Mouse (Mus musculus) spleen, adult 2 months (tissue): ENCODE measurements around the gene Dlgap4. TPM values are rescaled to one million over a fixed set of nuclear protein-coding genes. Genes with fewer than 3 reads are reported as not detected.

ENCODE experiments used
- DNase-seq, 2 experiments: peaks; one replicate each; pipeline versions ENCODE4 v3.0.0 to v3.0.0-alpha.2; 2012 to 2021; ENCODE audit warnings: low spot score in 2 of 2, low read depth in 1 of 2
- H3K27ac ChIP-seq: fragments of 200-500 bp; 2 replicates; pipeline ENCODE4 v1.5.1; 2012; ENCODE audit warnings: low read length, inconsistent platforms; ENCODE audit not compliant: insufficient read depth
- H3K27me3 ChIP-seq: fragments of 200-500 bp; 2 replicates; pipeline ENCODE4 v1.6.1; 2012; ENCODE audit warnings: mild to moderate bottlenecking, moderate library complexity, low read length, inconsistent platforms; ENCODE audit not compliant: control insufficient read depth, insufficient read depth
- H3K36me3 ChIP-seq: fragments of 200-500 bp; 2 replicates; pipeline ENCODE4 v1.6.1; 2012; ENCODE audit warnings: mild to moderate bottlenecking, low read length, inconsistent platforms; ENCODE audit not compliant: control insufficient read depth, insufficient read depth
- H3K4me1 ChIP-seq: fragments of 200-500 bp; 2 replicates; pipeline ENCODE4 v1.6.1; 2011; ENCODE audit warnings: inconsistent platforms; ENCODE audit not compliant: control insufficient read depth, insufficient read depth, insufficient read length
- H3K4me3 ChIP-seq: fragments of 200-500 bp; 2 replicates; pipeline ENCODE4 v1.5.1; 2011; ENCODE audit warnings: mild to moderate bottlenecking, inconsistent platforms; ENCODE audit not compliant: insufficient read depth, insufficient read length; ENCODE audit errors: extremely low read depth
- CTCF ChIP-seq: fragments of 200-500 bp; IDR thresholded peaks from 2 replicates; pipeline ENCODE4 v1.5.1; 2011; ENCODE audit warnings: mild to moderate bottlenecking, inconsistent platforms; ENCODE audit not compliant: insufficient read depth, insufficient read length, insufficient replicate concordance; ENCODE audit errors: extremely low read depth
- POLR2A ChIP-seq: fragments of 200-500 bp; IDR thresholded peaks from 2 replicates; pipeline ENCODE4 v1.6.1; 2011; ENCODE audit warnings: low read depth, low read length, inconsistent platforms
- WGBS: fragments of 180-500 bp; shearing (Covaris S2); methylation state at CpG from one replicate; pipeline ENCODE4 v1.1.7; 2018; 5-methylcytosine and 5-hydroxymethylcytosine counted together
- polyA plus RNA-seq: library from polyadenylated mRNA; depleted of rRNA; stranded (reverse); fragments of >200 nt; gene quantifications from 2 replicates; pipeline ENCODE4 v1.2.3, GENCODE M21; 2012

Gene Dlgap4
- polyA plus RNA-seq, 1 experiment: 61.8 TPM

GRCm38 (mm10) chr2:156764747-156765146 lies 151.2 kb downstream of the Dlgap4 start:
- WGBS: 61% methylated on average over 4 of the region's 4 CpGs
- no peaks in the 10 kb centered on the region for H3K27me3 ChIP-seq
- no peaks in the 10 kb centered on the region for H3K4me1 ChIP-seq
- H3K36me3 ChIP-seq: peaks cover 29% of the 10 kb centered on the region
- H3K4me3 ChIP-seq: no peak overlapping the region
- TF ChIP-seq CTCF: no peak
- no peak for TF ChIP-seq POLR2A
- DNase-seq: no peak
- no peak overlapping the region for H3K27ac ChIP-seq

- H3K27me3 ChIP-seq: no peaks in the 10 kb centered on the region
- no peaks in the 10 kb centered on the region for H3K4me1 ChIP-seq
- no peak for DNase-seq
- peaks cover 28% of the 10 kb centered on the region for H3K36me3 ChIP-seq
- no peak overlapping the region for H3K4me3 ChIP-seq
- 85% methylated on average over 8 of the region's 8 CpGs for WGBS
- no peak overlapping the region for H3K27ac ChIP-seq
- TF ChIP-seq POLR2A: no peak
Observed at GRCm38 (mm10) chr2:156765593-156765992, 152.1 kb downstream of the Dlgap4 start.

GRCm38 (mm10) chr2:156766227-156767019 lies 152.9 kb downstream of the Dlgap4 start:
- Histone ChIP-seq H3K27me3 (no peaks in the 10 kb centered on the region), H3K36me3 (peaks cover 22% of the 10 kb centered on the region), H3K4me1 (no peaks in the 10 kb centered on the region), H3K4me3 (no peak overlapping the region), H3K27ac (no peak overlapping the region)
- no peak for DNase-seq
- no peak for TF ChIP-seq POLR2A
- no peak for TF ChIP-seq CTCF
- WGBS: 43% methylated on average over 10 of the region's 10 CpGs

GRCm38 (mm10) chr2:156767108-156767507 lies 153.6 kb downstream of the Dlgap4 start:
- WGBS: 79% methylated on average over 5 of the region's 5 CpGs
- peaks cover 16% of the 10 kb centered on the region for H3K36me3 ChIP-seq
- no peak for TF ChIP-seq POLR2A
- TF ChIP-seq CTCF: no peak
- no peak for DNase-seq
- no peaks in the 10 kb centered on the region for H3K27me3 ChIP-seq
- no peaks in the 10 kb centered on the region for H3K4me1 ChIP-seq
- H3K4me3 ChIP-seq: no peak overlapping the region
- no peak overlapping the region for H3K27ac ChIP-seq

GRCm38 (mm10) chr2:156769274-156769673 lies 155.8 kb downstream of the Dlgap4 start:
- no peak for DNase-seq
- no peaks in the 10 kb centered on the region for H3K36me3 ChIP-seq
- no peak overlapping the region for H3K4me3 ChIP-seq
- 58% methylated on average over 12 of the region's 12 CpGs for whole genome bisulfite sequencing
- no peaks in the 10 kb centered on the region for H3K4me1 ChIP-seq
- TF ChIP-seq POLR2A (no peak), CTCF (no peak)
- H3K27me3 ChIP-seq: no peaks in the 10 kb centered on the region
- no peak overlapping the region for H3K27ac ChIP-seq

- TF ChIP-seq POLR2A (no peak), CTCF (no peak)
- no peak for DNase-seq
- no peak overlapping the region for H3K4me3 ChIP-seq
- H3K4me1 ChIP-seq: peaks cover 8% of the 10 kb centered on the region; the same call in 1 of the 2 replicates
- H3K36me3 ChIP-seq: no peaks in the 10 kb centered on the region
- H3K27me3 ChIP-seq: no peaks in the 10 kb centered on the region
- no peak overlapping the region for H3K27ac ChIP-seq
Observed at GRCm38 (mm10) chr2:156773470-156773869, 160.0 kb downstream of the Dlgap4 start.

GRCm38 (mm10) chr2:156774035-156774737 lies 160.7 kb downstream of the Dlgap4 start:
- no peak overlapping the region; the same call in 1 of the 2 replicates for H3K27ac ChIP-seq
- no peaks in the 10 kb centered on the region for H3K36me3 ChIP-seq
- DNase-seq: no peak
- 93% methylated on average over 13 of the region's 13 CpGs for WGBS
- H3K4me1 ChIP-seq: peaks cover 8% of the 10 kb centered on the region; the same call in 1 of the 2 replicates
- no peak overlapping the region for H3K4me3 ChIP-seq
- H3K27me3 ChIP-seq: no peaks in the 10 kb centered on the region
- TF ChIP-seq CTCF: no peak
- no peak for TF ChIP-seq POLR2A
